9 mouse cellular contexts compared by ENCODE assay signal in genomic region chr9:43737871-43738292, GRCm38 (mm10). TPM values are rescaled to one million over a fixed set of nuclear protein-coding genes. Genes with fewer than 3 reads are reported as not detected.
A peak's percentile ranks its signal among the peaks of the same experiment; 100 is the strongest.
DNase-seq lines count a peak whose midpoint lies in the region; ATAC-seq and TF ChIP-seq lines count a peak whose summit lies in the region.
"Had no signal": no experiment of that assay in that cellular context is flagged by ENCODE, and none has a peak within 500 bp of the region (broad histone marks: within the 10 kb centered on the region; RNA-seq: fewer than 3 reads in every experiment).

No protein-coding gene starts in this region.

- H3K36me3 ChIP-seq in kidney, adult 2 months (ENCODE audit: control insufficient read depth, insufficient read depth, low read length), result no peaks in the 10 kb centered on the region
- no peaks in the 10 kb centered on the region for H3K36me3 ChIP-seq in hindbrain, embryonic 11.5 days (ENCODE audit: control insufficient read depth, insufficient read depth, low read length)
- no peaks in the 10 kb centered on the region for H3K36me3 ChIP-seq in liver, postnatal 0 days (replicated peaks; ENCODE audit: insufficient read depth, low read length)
- H3K36me3 ChIP-seq in small intestine, adult 2 months (ENCODE audit: control insufficient read depth, insufficient read depth, low read length), result no peaks in the 10 kb centered on the region
- H3K36me3 ChIP-seq: G1E had no signal

- no peak overlapping the region for H3K27ac ChIP-seq in kidney, adult 2 months (ENCODE audit: insufficient read depth, low read depth, low read length)
- no peak overlapping the region for H3K27ac ChIP-seq in hindbrain, embryonic 11.5 days (ENCODE audit: low read depth, low read length)
- H3K27ac ChIP-seq in liver, postnatal 0 days (ENCODE audit: low read depth), result no peak overlapping the region
- peak overlapping the region; percentile 73 for H3K27ac ChIP-seq in small intestine, adult 2 months (ENCODE audit: insufficient read depth, low read depth, low read length)

- no peak for TF ChIP-seq EP300 in liver, postnatal 0 days (IDR thresholded peaks at IDR 0.05; ENCODE audit: low read depth)

- H3K9ac ChIP-seq in hindbrain, embryonic 11.5 days (ENCODE audit: low read depth, low read length), result no peak overlapping the region
- H3K9ac ChIP-seq in liver, postnatal 0 days (replicated peaks), result no peak overlapping the region

- peak overlapping the region; percentile 23; the same call in 1 of the 2 replicates for H3K4me2 ChIP-seq in hindbrain, embryonic 11.5 days (replicated peaks; ENCODE audit: low read depth, low read length)
- H3K4me2 ChIP-seq in liver, postnatal 0 days (ENCODE audit: low read depth, low read length), result peak overlapping the region; percentile 24; the same call in 1 of the 2 replicates

- H3K27me3 ChIP-seq in kidney, adult 2 months (replicated peaks; ENCODE audit: control insufficient read depth, insufficient read depth, low read length), result no peaks in the 10 kb centered on the region
- H3K27me3 ChIP-seq in hindbrain, embryonic 11.5 days (ENCODE audit: control insufficient read depth, insufficient read depth, low read length), result no peaks in the 10 kb centered on the region
- H3K27me3 ChIP-seq in liver, postnatal 0 days (ENCODE audit: insufficient read depth, low read length), result no peaks in the 10 kb centered on the region
- no peaks in the 10 kb centered on the region for H3K27me3 ChIP-seq in small intestine, adult 2 months (ENCODE audit: control insufficient read depth, insufficient read depth, low read length)

- TF ChIP-seq CTCF in kidney, adult 2 months (conservative IDR thresholded peaks at IDR 0.05; ENCODE audit: insufficient read depth, insufficient read length, low read depth, low read length), result no peak
- no peak for TF ChIP-seq CTCF in liver, postnatal 0 days (IDR thresholded peaks at IDR 0.05; ENCODE audit: low read depth)
- TF ChIP-seq CTCF in small intestine, adult 2 months (IDR thresholded peaks at IDR 0.05; ENCODE audit: extremely low read depth, insufficient read length, insufficient replicate concordance, low read depth, low read length), result no peak

- no peak for ATAC-seq in hindbrain, embryonic 11.5 days (ENCODE audit: low FRiP score)
- ATAC-seq in liver, postnatal 0 days, result peak; percentile 35; the same call in 1 of the 2 replicates

- H3K4me1 ChIP-seq in kidney, adult 2 months (ENCODE audit: control insufficient read depth, insufficient read depth, low read length), result no peaks in the 10 kb centered on the region
- H3K4me1 ChIP-seq in hindbrain, embryonic 11.5 days (replicated peaks; ENCODE audit: control insufficient read depth, insufficient read depth, low read length), result peaks cover 7% of the 10 kb centered on the region
- H3K4me1 ChIP-seq in liver, postnatal 0 days (ENCODE audit: insufficient read depth), result peaks cover 10% of the 10 kb centered on the region
- peaks cover 26% of the 10 kb centered on the region for H3K4me1 ChIP-seq in small intestine, adult 2 months (ENCODE audit: control insufficient read depth, insufficient read depth, insufficient read length, low read length)

- H3K9me3 ChIP-seq in hindbrain, embryonic 11.5 days (ENCODE audit: control insufficient read depth, low read length), result no peaks in the 10 kb centered on the region
- no peaks in the 10 kb centered on the region for H3K9me3 ChIP-seq in liver, postnatal 0 days (ENCODE audit: low read length)

- no peak overlapping the region for H3K4me3 ChIP-seq in kidney, adult 2 months (ENCODE audit: insufficient read depth, low read depth, low read length)
- no peak overlapping the region for H3K4me3 ChIP-seq in hindbrain, embryonic 11.5 days (ENCODE audit: low read depth, low read length)
- no peak overlapping the region for H3K4me3 ChIP-seq in liver, postnatal 0 days (ENCODE audit: low read depth, low read length)
- H3K4me3 ChIP-seq in small intestine, adult 2 months (ENCODE audit: low read depth, low read length), result no peak overlapping the region

- peak; percentile 23 for DNase-seq in kidney, adult 9 months
- DNase-seq in kidney, adult 2 months, result no peak
- DNase-seq in hindbrain, embryonic 11.5 days (ENCODE audit: low spot score), result no peak
- DNase-seq in liver, postnatal 0 days, result no peak
- DNase-seq in frontal cortex, adult 2 months (ENCODE audit: extremely low spot score in 1 of 2, low spot score in 1 of 2), result no peak
- no peak for DNase-seq in spleen, postnatal 36 days (ENCODE audit: low spot score in 2 of 2)
- no peak for DNase-seq in cerebellum, adult 11-12 months

- TF ChIP-seq POLR2A in kidney, adult 2 months (IDR thresholded peaks at IDR 0.05; ENCODE audit: low read depth, low read length), result no peak
- no peak for TF ChIP-seq POLR2A in small intestine, adult 2 months (IDR thresholded peaks at IDR 0.05; ENCODE audit: low read depth, low read length)

- 2% methylated on average over 12 of the region's 12 CpGs for WGBS in kidney, adult 2 months
- 2% methylated on average over 12 of the region's 12 CpGs for WGBS in hindbrain, embryonic 11.5 days
- WGBS in liver, postnatal 0 days (ENCODE audit: insufficient replicate concordance), result 9% methylated on average over 12 of the region's 12 CpGs
- WGBS in small intestine, adult 2 months, result 3% methylated on average over 12 of the region's 12 CpGs

RNA-seq across cellular contexts. Expression of gene Nectin1, which starts 5.9 kb away (rescaled TPM):
- polyA plus RNA-seq in kidney, adult 2 months (2012; rRNA removed), result 26.5 and 27.6 TPM in 2 replicates
- 8.5 and 10.9 TPM in 2 replicates for polyA plus RNA-seq in hindbrain, embryonic 11.5 days (2014; fragmentation: Nextera tagmentation; extraction: Ambion mirVana)
- polyA plus RNA-seq in liver, postnatal 0 days (2015; fragmentation: Nextera tagmentation; extraction: Ambion mirVana), result 4.0 and 4.1 TPM in 2 replicates
- polyA plus RNA-seq in small intestine, adult 2 months (2012; rRNA removed), result 8.6 and 15.3 TPM in 2 replicates
- polyA plus RNA-seq in frontal cortex, adult 2 months (2012; rRNA removed), result 22.4 and 25.7 TPM in 2 replicates
- polyA plus RNA-seq: G1E had no signal
